16 mouse cellular contexts compared by ENCODE assay signal in genomic region chr7:31145596-31146160, GRCm38 (mm10). TPM values are rescaled to one million over a fixed set of nuclear protein-coding genes. Genes with fewer than 3 reads are reported as not detected.
DNase-seq lines count a peak whose midpoint lies in the region; ATAC-seq lines count a peak whose summit lies in the region.
"Had no signal": no experiment of that assay in that cellular context is flagged by ENCODE, and none has a peak within 500 bp of the region (broad histone marks: within the 10 kb centered on the region; RNA-seq: fewer than 3 reads in every experiment).

No protein-coding gene starts in this region.

- no peak overlapping the region for H3K4me2 ChIP-seq in limb, embryonic 15.5 days
- no peak overlapping the region; the same call in 1 of the 2 replicates for H3K4me2 ChIP-seq in liver, embryonic 11.5 days
- H3K4me2 ChIP-seq: midbrain, embryonic 12.5 days had no signal

- H3K9ac ChIP-seq in limb, embryonic 15.5 days, result no peak overlapping the region
- no peak overlapping the region for H3K9ac ChIP-seq in liver, embryonic 11.5 days (ENCODE audit: low read depth, low read length)
- H3K9ac ChIP-seq: forebrain, postnatal 0 days; liver, embryonic 14.5 days; midbrain, embryonic 12.5 days had no signal

- WGBS in limb, embryonic 15.5 days, result 48% methylated on average over 12 of the region's 12 CpGs
- 31% methylated on average over 12 of the region's 12 CpGs for WGBS in limb, embryonic 10.5 days
- WGBS in liver, embryonic 11.5 days, result 49% methylated on average over 12 of the region's 12 CpGs

- no peaks in the 10 kb centered on the region for H3K27me3 ChIP-seq in limb, embryonic 15.5 days
- no peaks in the 10 kb centered on the region for H3K27me3 ChIP-seq in limb, embryonic 10.5 days (ENCODE audit: low read depth, poor library complexity, severe bottlenecking)
- H3K27me3 ChIP-seq in liver, embryonic 11.5 days (replicated peaks; ENCODE audit: control insufficient read depth, insufficient read depth, low read length), result no peaks in the 10 kb centered on the region
- H3K27me3 ChIP-seq: midbrain, embryonic 12.5 days had no signal

- H3K4me3 ChIP-seq in limb, embryonic 15.5 days, result no peak overlapping the region
- no peak overlapping the region for H3K4me3 ChIP-seq in limb, embryonic 10.5 days
- no peak overlapping the region for H3K4me3 ChIP-seq in liver, embryonic 11.5 days (ENCODE audit: low read depth, low read length)
- H3K4me3 ChIP-seq: midbrain, embryonic 12.5 days had no signal

- no peak for ATAC-seq in limb, embryonic 15.5 days (ENCODE audit: insufficient number of reproducible peaks, low FRiP score, low TSS enrichment, low read depth)
- 0 out of 2 replicates have a peak, but pooled peaks have one; percentile 13 for ATAC-seq in liver, embryonic 11.5 days (replicated peaks; ENCODE audit: low FRiP score)
- ATAC-seq: forebrain, postnatal 0 days had no signal

- peaks cover 27% of the 10 kb centered on the region for H3K4me1 ChIP-seq in limb, embryonic 15.5 days
- peaks cover 31% of the 10 kb centered on the region for H3K4me1 ChIP-seq in limb, embryonic 10.5 days
- peaks cover 36% of the 10 kb centered on the region for H3K4me1 ChIP-seq in liver, embryonic 11.5 days (replicated peaks; ENCODE audit: control insufficient read depth, insufficient read depth, low read length)

- H3K27ac ChIP-seq in limb, embryonic 15.5 days, result peak overlapping the region; percentile 22; the same call in 1 of the 2 replicates
- no peak overlapping the region for H3K27ac ChIP-seq in limb, embryonic 10.5 days
- H3K27ac ChIP-seq in liver, embryonic 11.5 days (ENCODE audit: low read depth, low read length), result peak overlapping the region; percentile 28; the same call in 1 of the 2 replicates
- H3K27ac ChIP-seq: liver, embryonic 14.5 days; midbrain, embryonic 12.5 days had no signal

- H3K9me3 ChIP-seq in limb, embryonic 15.5 days, result no peaks in the 10 kb centered on the region
- H3K9me3 ChIP-seq in limb, embryonic 10.5 days (replicated peaks), result no peaks in the 10 kb centered on the region
- H3K9me3 ChIP-seq in liver, embryonic 11.5 days (ENCODE audit: control insufficient read depth, low read length), result no peaks in the 10 kb centered on the region
- H3K9me3 ChIP-seq: midbrain, embryonic 12.5 days had no signal

- DNase-seq in limb, embryonic 10.5 days (ENCODE audit: low spot score), result no peak
- DNase-seq in MN1 (ENCODE audit: low spot score), result peak; percentile 19
- DNase-seq in liver, embryonic 11.5 days (ENCODE audit: low spot score), result no peak
- DNase-seq in lung, postnatal 36 days, result peak; percentile 71
- no peak for DNase-seq in left cerebral cortex, adult 8-10 months (ENCODE audit: low spot score in 2 of 2)
- DNase-seq in frontal cortex, postnatal 10 days (ENCODE audit: low spot score in 2 of 2), result no peak
- no peak for DNase-seq in kidney, adult 11 months
- DNase-seq: adrenal gland, adult 8-10 months; cerebellum, adult 8-10 months; embryo, embryonic 11 days; forebrain, postnatal 0 days; gastrocnemius, postnatal 36 days; kidney, adult 2 months had no signal

- peaks cover 33% of the 10 kb centered on the region for H3K36me3 ChIP-seq in limb, embryonic 15.5 days
- peaks cover 70% of the 10 kb centered on the region for H3K36me3 ChIP-seq in limb, embryonic 10.5 days
- peaks cover 27% of the 10 kb centered on the region for H3K36me3 ChIP-seq in liver, embryonic 11.5 days (ENCODE audit: control insufficient read depth, insufficient read depth, low read length)

RNA-seq across cellular contexts. Expression of gene Gramd1a, which starts 10.0 kb away (rescaled TPM):
- polyA plus RNA-seq in limb, embryonic 15.5 days (2015; fragmentation: Nextera tagmentation; extraction: Ambion mirVana), result 68.2 and 70.9 TPM in 2 replicates
- polyA plus RNA-seq in limb, embryonic 10.5 days (2016; fragmentation: Nextera tagmentation; extraction: Ambion mirVana), result 87.3 and 106 TPM in 2 replicates
- polyA plus RNA-seq in liver, embryonic 11.5 days (2014; fragmentation: Nextera tagmentation; extraction: Ambion mirVana), result 40.9 and 47.6 TPM in 2 replicates
- total RNA-seq in left cerebral cortex, adult 8-10 months (2022), result 100 to 1,000 TPM; 103 to 108 (median 105) TPM

RNA-seq across cellular contexts. Expression of gene Scn1b, which starts 18.9 kb away (rescaled TPM):
- polyA plus RNA-seq in limb, embryonic 15.5 days (2015; fragmentation: Nextera tagmentation; extraction: Ambion mirVana), result 4.7 and 5.7 TPM in 2 replicates
- 0.38 and 0.81 TPM in 2 replicates for polyA plus RNA-seq in limb, embryonic 10.5 days (2016; fragmentation: Nextera tagmentation; extraction: Ambion mirVana)
- 0.57 and 1.0 TPM in 2 replicates for polyA plus RNA-seq in liver, embryonic 11.5 days (2014; fragmentation: Nextera tagmentation; extraction: Ambion mirVana)
- 100 to 1,000 TPM; 652 to 704 (median 680) TPM for total RNA-seq in left cerebral cortex, adult 8-10 months (2022)

RNA-seq across cellular contexts. Expression of gene Hpn, which starts 30.6 kb away (rescaled TPM):
- polyA plus RNA-seq in limb, embryonic 15.5 days (2015; fragmentation: Nextera tagmentation; extraction: Ambion mirVana), result 2.4 and 3.4 TPM in 2 replicates
- polyA plus RNA-seq in limb, embryonic 10.5 days (2016; fragmentation: Nextera tagmentation; extraction: Ambion mirVana), result 3.1 TPM in 2 replicates
- polyA plus RNA-seq in liver, embryonic 11.5 days (2014; fragmentation: Nextera tagmentation; extraction: Ambion mirVana), result 36.6 and 38.3 TPM in 2 replicates
- 1 to 10 TPM; 2.0 to 4.4 (median 3.5) TPM for total RNA-seq in left cerebral cortex, adult 8-10 months (2022)

Comparison
In these comparisons a context has a peak if more than half of its experiments do, and no peak if none do; other contexts are left out.
1. DNase-seq: peak in MN1 (single experiment) and lung, postnatal 36 days (single experiment); none in limb, embryonic 10.5 days (single experiment), liver, embryonic 11.5 days (single experiment), left cerebral cortex, adult 8-10 months (0 of 2), frontal cortex, postnatal 10 days (0 of 2) and kidney, adult 11 months (single experiment).